Mouse (Mus musculus) urinary bladder, postnatal 36 days (tissue): ENCODE measurements at regions not wholly inside any gene's neighbourhood (a gene's known extent, or its start where the extent isn't known, plus 50 kb on each side); places are given as distances from the start of the nearest gene placed in this dataset.

ENCODE experiments used
- DNase-seq, 2 experiments: peaks; one replicate each; pipeline ENCODE4 v3.0.0; 2022; ENCODE audit warnings: low spot score in 2 of 2, mixed read lengths in 1 of 2

- DNase-seq = peak in 1 of 2 experiments; percentile 10
These were observed 54.7 kb upstream of the Pappa2 start for GRCm38 (mm10) chr1:159034952-159035351.

GRCm38 (mm10) chr1:159036371-159036770 lies 56.1 kb upstream of the Pappa2 start:
- DNase-seq = no peak

GRCm38 (mm10) chr1:159045870-159046385 lies 65.6 kb upstream of the Pappa2 start:
- DNase-seq = no peak

GRCm38 (mm10) chr1:159065024-159065423 lies 84.7 kb upstream of the Pappa2 start:
- DNase-seq = no peak

GRCm38 (mm10) chr1:159099205-159099604 lies 118.9 kb upstream of the Pappa2 start:
- DNase-seq = no peak

- no peak for DNase-seq
These were observed 109.9 kb upstream of the Cop1 start for GRCm38 (mm10) chr1:159122201-159122600.

DNA sequence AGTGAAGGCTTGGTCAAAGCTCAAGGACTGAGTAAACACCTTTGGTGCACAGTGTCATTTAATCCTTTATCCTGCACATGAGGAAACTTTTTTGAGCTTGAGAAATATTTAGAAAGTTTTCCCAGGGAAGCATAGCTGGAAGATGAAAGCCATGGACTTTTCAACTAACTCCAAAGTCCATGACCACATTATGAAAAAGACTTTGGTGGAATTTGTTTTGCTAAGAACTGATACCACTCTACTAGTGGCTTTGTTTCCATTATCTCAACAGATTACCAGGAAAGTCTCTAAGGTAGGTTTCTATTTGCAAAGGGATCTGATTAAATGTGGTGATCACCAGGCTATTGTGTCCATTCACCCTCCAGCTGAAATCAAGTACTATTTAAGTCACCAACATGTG lies 107.2 kb upstream of the Cop1 start:
- DNase-seq = no peak

DNA sequence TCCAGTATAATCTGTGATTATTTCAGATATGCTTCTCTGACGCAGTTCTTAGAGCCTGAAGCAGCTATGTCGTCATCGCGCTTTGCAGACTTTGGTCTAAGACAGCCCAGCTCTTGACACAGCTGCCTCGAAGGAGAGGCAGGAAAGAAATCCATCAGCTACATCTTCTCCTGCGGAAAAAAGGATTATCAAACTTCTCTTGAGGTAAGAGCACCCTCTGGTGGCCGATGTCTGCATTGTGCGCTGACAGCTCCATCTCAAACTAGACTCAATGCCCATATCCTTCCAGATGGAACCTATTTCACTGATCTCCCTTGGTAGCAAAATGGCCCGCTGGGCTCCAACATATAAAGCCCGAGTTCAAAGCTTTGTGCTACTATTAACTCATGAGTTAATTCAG lies 96.8 kb upstream of the Cop1 start:
- peak; percentile 60 to 63 for DNase-seq

- no peak for DNase-seq
These were observed 84.2 kb upstream of the Cop1 start for GRCm38 (mm10) chr1:159147788-159148497.

- DNase-seq = no peak
These were observed 83.5 kb upstream of the Cop1 start for GRCm38 (mm10) chr1:159148498-159149187.

DNA sequence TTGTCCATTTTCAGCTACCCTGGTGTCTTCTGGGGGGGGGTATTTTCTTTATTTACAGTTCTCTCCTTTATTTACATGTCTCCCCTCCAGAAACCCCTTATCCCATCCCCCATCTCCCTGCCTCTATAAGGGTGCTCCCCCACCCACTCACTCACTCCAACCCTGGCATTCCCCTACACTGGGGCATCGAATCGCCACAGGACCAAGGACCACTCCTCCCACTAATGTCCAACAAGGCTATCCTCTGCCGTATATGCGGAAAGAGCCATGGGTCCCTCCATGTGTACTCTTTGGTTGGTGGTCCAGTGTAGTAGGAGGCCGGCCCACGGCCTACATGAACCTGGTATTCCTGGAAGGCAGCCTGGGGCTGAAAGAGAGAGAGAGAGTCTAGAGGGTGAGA lies 82.9 kb upstream of the Cop1 start:
- DNase-seq = no peak

- DNase-seq = no peak
These were observed 82.4 kb upstream of the Cop1 start for GRCm38 (mm10) chr1:159149721-159150120.

GRCm38 (mm10) chr1:159150351-159150750 lies 81.8 kb upstream of the Cop1 start:
- no peak for DNase-seq

- no peak for DNase-seq
These were observed 75.7 kb upstream of the Cop1 start for GRCm38 (mm10) chr1:159156428-159156827.

DNA sequence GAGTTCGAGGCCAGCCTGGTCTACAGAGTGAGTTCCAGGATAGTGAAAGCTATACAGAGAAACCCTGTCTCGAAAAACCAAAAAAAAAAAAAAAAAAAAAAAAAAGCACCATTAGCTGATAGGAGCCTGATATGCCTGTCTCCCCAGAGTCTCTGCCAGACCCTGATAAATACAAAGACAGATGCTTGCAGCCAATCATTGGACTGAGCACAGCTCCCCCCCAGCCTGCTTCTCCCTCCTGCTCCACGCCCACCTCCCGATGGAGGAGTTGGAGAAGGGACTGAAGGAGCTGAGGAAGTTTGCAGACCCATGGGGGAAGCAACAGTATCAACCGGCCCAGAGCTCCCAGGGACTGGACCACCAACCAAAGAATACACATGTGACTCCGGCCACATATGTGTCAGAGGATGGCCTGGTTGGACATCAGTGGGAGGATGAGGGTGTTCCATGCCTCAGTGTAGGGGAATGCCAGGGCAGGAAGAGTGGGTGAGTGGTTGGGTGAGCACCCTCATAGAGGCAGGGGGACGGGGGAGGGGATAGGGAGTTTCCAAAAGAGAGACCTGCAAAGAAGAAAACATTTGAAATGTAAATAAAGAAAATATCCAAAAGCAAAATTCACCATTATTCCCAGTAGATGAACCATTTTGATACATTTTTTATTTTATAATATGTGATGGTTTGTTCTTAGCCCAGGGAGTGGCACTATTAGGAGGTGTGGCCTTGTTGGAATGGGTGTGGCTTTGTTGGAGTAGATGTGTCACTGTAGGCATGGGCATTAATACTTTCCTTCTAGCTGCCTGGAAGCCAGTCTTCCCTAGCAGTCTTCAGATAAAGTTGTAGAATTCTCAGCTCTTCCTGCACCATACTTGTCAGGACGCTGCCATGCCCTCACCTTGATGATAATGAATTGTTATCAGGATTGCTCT lies 71.8 kb upstream of the Cop1 start:
- no peak for DNase-seq

DNA sequence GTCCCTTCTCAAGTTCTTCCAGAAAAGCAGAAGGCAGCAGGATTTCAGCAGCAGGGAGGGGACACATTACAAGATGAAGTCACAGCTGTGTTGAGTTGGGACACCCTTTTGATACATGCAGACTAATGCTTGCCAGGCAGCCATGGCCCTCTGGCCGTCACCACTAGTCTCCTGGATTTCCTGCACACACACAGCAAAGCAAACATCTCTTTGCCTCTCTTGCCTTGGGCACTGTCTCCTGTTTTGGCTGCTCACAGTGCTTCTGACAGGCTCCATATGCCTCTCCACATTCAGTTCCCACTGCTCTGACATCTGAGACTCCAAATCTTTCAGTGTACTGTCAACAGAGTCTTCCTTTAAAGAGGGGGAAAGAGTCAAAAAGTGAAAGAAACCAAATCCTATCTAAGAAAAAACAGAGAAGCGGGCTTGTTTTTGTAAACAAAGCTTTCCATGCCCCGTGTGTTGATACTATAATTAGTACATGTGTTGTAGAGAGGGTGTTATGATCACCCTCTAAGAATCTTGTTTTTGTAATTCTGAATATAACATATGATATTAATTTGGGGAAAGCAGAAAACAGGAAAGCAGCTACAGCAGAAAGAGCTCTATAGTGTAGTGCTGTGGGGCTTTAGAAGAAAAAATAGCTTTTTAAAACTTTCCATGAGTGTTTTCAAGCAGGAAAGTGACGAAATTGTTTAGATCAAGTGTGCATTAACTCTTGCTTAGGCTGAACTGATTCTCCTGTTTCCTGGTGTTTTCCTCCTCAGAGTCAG lies 68.8 kb upstream of the Cop1 start:
- peak in 1 of 2 experiments; percentile 2 for DNase-seq

GRCm38 (mm10) chr1:159182031-159182430 lies 50.1 kb upstream of the Cop1 start:
- DNase-seq = no peak
